Mouse (Mus musculus) neural tube, embryonic 14.5 days (tissue): ENCODE results near the gene Nrros. TPM values are rescaled to one million over a fixed set of nuclear protein-coding genes. Genes with fewer than 3 reads are reported as not detected.
"Not testable (repeated sequence)": the region's sequence is repeated elsewhere in the genome, so short reads cannot be mapped to it uniquely, and the experiment has no call there.

Experiments used
- ATAC-seq: fragments of 200-750 bp; cut with Nextera tagmentation; 2 replicates; pipeline ENCODE4 v1.8.0; 2017; ENCODE audit warnings: low read depth, mild to moderate bottlenecking, moderate TSS enrichment, moderate library complexity
- H3K27ac ChIP-seq: fragments of 300-500 bp; sonication (generic); 2 replicates; pipeline ENCODE4 v1.5.1; 2014; ENCODE audit warnings: low read depth, mild to moderate bottlenecking, control low read depth, low read length, moderate library complexity, mixed read lengths
- H3K27me3 ChIP-seq: fragments of 300-500 bp; sonication (generic); 2 replicates; pipeline ENCODE4 v1.6.1; 2014; ENCODE audit warnings: low read length; ENCODE audit not compliant: control insufficient read depth, insufficient read depth
- H3K36me3 ChIP-seq: fragments of 300-500 bp; sonication (generic); 2 replicates; pipeline ENCODE4 v1.6.1; 2014; ENCODE audit warnings: low read length, mixed read lengths; ENCODE audit not compliant: control insufficient read depth, insufficient read depth
- H3K4me1 ChIP-seq: fragments of 300-500 bp; sonication (generic); 2 replicates; pipeline ENCODE4 v1.6.1; 2014; ENCODE audit warnings: low read length; ENCODE audit not compliant: control insufficient read depth, insufficient read depth
- H3K4me2 ChIP-seq: fragments of 300-500 bp; sonication (generic); 2 replicates; pipeline ENCODE4 v1.6.1; 2014; ENCODE audit warnings: mild to moderate bottlenecking, low read depth, low read length, control low read depth
- H3K4me3 ChIP-seq: fragments of 300-500 bp; sonication (generic); 2 replicates; pipeline ENCODE4 v1.5.1; 2014; ENCODE audit warnings: low read depth, low read length, control low read depth, mixed read lengths
- H3K9ac ChIP-seq: fragments of 300-500 bp; sonication (generic); replicated peaks from 2 replicates; pipeline ENCODE4 v1.6.1; 2014; ENCODE audit warnings: low read depth, mild to moderate bottlenecking, control low read depth, low read length, mixed read lengths
- H3K9me3 ChIP-seq: fragments of 300-500 bp; sonication (generic); 2 replicates; pipeline ENCODE4 v1.6.1; 2016; ENCODE audit warnings: low read length; ENCODE audit not compliant: control insufficient read depth
- WGBS: fragments of 180-500 bp; shearing (Covaris S2); extraction: QIAGEN DNeasy Blood & Tissue Kit; methylation state at CpG from one replicate; pipeline ENCODE4 v1.1.7; 2014; 5-methylcytosine and 5-hydroxymethylcytosine counted together
- polyA plus RNA-seq: library from polyadenylated mRNA; unstranded; fragments of >200 nt; fragmentation: Nextera tagmentation; extraction: Ambion mirVana; gene quantifications from 2 replicates; pipeline ENCODE4 v1.2.1, GENCODE M21; 2014

The Nrros gene
- polyA plus RNA-seq, 1 experiment from 2014 or later, result 2.5 TPM

DNA sequence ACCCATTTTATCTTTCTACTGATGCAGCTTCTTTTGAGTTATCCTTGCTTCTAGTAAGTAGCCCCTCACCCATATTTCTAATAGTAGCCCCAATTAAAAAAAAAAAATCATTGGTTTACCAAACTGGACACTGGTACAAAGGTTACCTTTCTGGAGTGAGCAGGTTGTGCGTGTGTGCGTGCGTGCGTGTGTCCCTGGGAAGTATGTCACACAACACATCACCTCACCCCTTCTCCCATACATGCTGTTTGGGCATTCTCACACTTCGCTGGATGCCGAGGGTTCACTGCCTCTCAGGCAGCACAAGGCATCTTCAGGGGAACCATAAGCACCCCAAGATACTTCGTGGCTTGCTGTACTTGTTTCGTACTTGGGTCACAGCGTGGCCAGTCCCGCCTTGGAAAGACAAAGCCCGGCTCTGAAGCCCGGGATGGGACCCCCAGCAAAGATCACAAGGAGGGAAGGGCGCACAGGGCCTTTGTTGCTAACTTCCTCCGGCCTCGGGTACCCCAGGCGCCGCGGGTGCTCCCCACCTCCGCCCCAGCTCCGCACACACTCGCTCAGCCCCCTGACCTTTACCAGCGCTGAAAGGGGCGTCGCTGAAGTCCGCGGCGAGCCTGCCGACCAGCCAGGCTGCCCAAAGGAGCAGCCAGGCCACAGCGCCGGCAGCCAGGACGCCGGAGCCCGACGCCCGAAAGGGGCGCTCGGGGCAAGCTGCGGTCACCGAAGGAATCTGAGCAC, 66.3 kb downstream of the Nrros start:
- peak; percentile 78 for ATAC-seq
- H3K4me2 ChIP-seq, result peak overlapping the region; percentile 75
- peak overlapping the region; percentile 71 for H3K27ac ChIP-seq
- H3K4me1 ChIP-seq, result peaks cover 10% of the 10 kb centered on the region
- H3K4me3 ChIP-seq, result peak overlapping the region; percentile 93
- H3K9me3 ChIP-seq, result no peaks in the 10 kb centered on the region
- no peaks in the 10 kb centered on the region for H3K27me3 ChIP-seq
- WGBS, result under 1% methylated on average over 39 of the region's 39 CpGs
- no peaks in the 10 kb centered on the region for H3K36me3 ChIP-seq
- peak overlapping the region; percentile 74 for H3K9ac ChIP-seq

DNA sequence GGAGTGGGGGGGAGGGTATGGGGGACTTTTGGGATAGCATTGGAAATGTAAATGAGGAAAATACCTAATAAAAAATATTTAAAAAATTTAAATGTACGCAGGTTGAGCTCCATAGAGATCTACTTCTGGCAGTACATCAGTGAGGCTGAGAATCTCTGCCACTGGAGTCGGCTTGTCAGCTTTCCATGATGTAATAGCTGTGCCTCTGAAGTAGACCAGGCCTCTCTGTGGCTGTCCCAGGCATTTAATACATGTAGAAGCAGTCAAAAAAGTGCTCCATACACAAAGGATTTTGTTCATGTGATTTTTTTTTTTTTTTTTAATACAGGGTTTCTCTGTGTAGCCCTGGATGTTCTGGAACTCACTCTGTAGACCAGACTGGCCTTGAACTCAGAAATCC, 67.6 kb downstream of the Nrros start:
- H3K36me3 ChIP-seq, H3K9ac ChIP-seq, H3K4me3 ChIP-seq, H3K4me2 ChIP-seq, H3K9me3 ChIP-seq, H3K27me3 ChIP-seq, ATAC-seq, H3K27ac ChIP-seq: not testable (repeated sequence)
- peaks cover 10% of the 10 kb centered on the region for H3K4me1 ChIP-seq
- 95% methylated on average over 2 of the region's 2 CpGs for WGBS

Other genes with a start within 250 kb of the Nrros start
- 3.9 and 5.0 TPM in 2 replicates for gene Pigz, start 231.7 kb downstream of the Nrros start, polyA plus RNA-seq
- 115 and 124 TPM in 2 replicates for gene 0610012G03Rik, start 217.1 kb downstream of the Nrros start, polyA plus RNA-seq
- gene Ncbp2, start 217.1 kb downstream of the Nrros start, polyA plus RNA-seq, result 92.0 and 92.9 TPM in 2 replicates
- gene Senp5, start 162.3 kb downstream of the Nrros start, polyA plus RNA-seq, result 13.2 and 13.7 TPM in 2 replicates
- 28.1 and 34.5 TPM in 2 replicates for gene Pak2, start 86.3 kb downstream of the Nrros start, polyA plus RNA-seq
- 104 and 115 TPM in 2 replicates for gene Pigx, start 65.9 kb downstream of the Nrros start, polyA plus RNA-seq
- gene Cep19, start 65.8 kb downstream of the Nrros start, polyA plus RNA-seq, result 50.9 and 58.3 TPM in 2 replicates
- not detected in 2 replicates for gene Bex6, start 14.2 kb upstream of the Nrros start, polyA plus RNA-seq
- gene Fbxo45, start 81.6 kb upstream of the Nrros start, polyA plus RNA-seq, result 13.9 and 17.9 TPM in 2 replicates
- 12.8 and 17.6 TPM in 2 replicates for gene Wdr53, start 81.6 kb upstream of the Nrros start, polyA plus RNA-seq
- 0.15 TPM in 1 of 2 replicates, not detected in the other for gene Smco1, start 105.9 kb upstream of the Nrros start, polyA plus RNA-seq
- gene Rnf168, start 111.9 kb upstream of the Nrros start, polyA plus RNA-seq, result 21.5 and 23.2 TPM in 2 replicates
- gene Ubxn7, start 166.7 kb upstream of the Nrros start, polyA plus RNA-seq, result 24.3 and 31.2 TPM in 2 replicates
- gene Tm4sf19, start 234.9 kb upstream of the Nrros start, polyA plus RNA-seq, result not detected in 2 replicates